Mouse (Mus musculus): ENCODE results near the gene Anapc15. TPM values are rescaled to one million over a fixed set of nuclear protein-coding genes. Genes with fewer than 3 reads are reported as not detected.

The Anapc15 gene
- total RNA-seq, 1 experiment, result 123 TPM

GRCm38 (mm10) chr7:101905561-101906286 is 42.2 kb downstream of the Anapc15 start, which contains the start of gene Lamtor1:
Gene Lamtor1 (plus strand): TSS chr7:101905904.
- H3K27ac ChIP-seq (ENCODE audit: insufficient read depth, low read depth, low read length, poor library complexity, severe bottlenecking), result peak within 1 kb of the TSS; percentile 78
- no peaks in the 10 kb centered on the region for H3K9me3 ChIP-seq (ENCODE audit: control insufficient read depth, insufficient read depth, low read depth, low read length)
- in situ Hi-C loops (cut with MboI; ENCODE audit: low sequenced_read_pairs in 2 of 2, unreplicated experiment in 2 of 2), result no loop called here
- no peak for TF ChIP-seq MAFK (IDR thresholded peaks at IDR 0.05; ENCODE audit: insufficient read depth, low read depth, low read length)
- TF ChIP-seq HCFC1 (IDR thresholded peaks at IDR 0.05; ENCODE audit: borderline replicate concordance, insufficient read depth, low read length), result peak; percentile 44; the same call in 1 of the 2 replicates
- TF ChIP-seq ZC3H11A (IDR thresholded peaks at IDR 0.05; ENCODE audit: borderline replicate concordance, low read depth, low read length), result no peak
- peak; percentile 64; the same call in 1 of the 2 replicates for TF ChIP-seq CHD2 (IDR thresholded peaks at IDR 0.05; ENCODE audit: low read depth, low read length)
- H3K4me1 ChIP-seq (ENCODE audit: control insufficient read depth in 2 of 2, insufficient read depth in 2 of 2, low read length in 2 of 2, poor library complexity in 1 of 2), result peaks cover 6 to 15% of the 10 kb centered on the region in 2 experiments; a peak in 3 of 4 replicates
- peak within 1 kb of the TSS; percentile 83 to 86 for H3K4me3 ChIP-seq (ENCODE audit: insufficient read depth in 1 of 2, low read depth in 1 of 2, low read length in 2 of 2, poor library complexity in 1 of 2, severe bottlenecking in 1 of 2)
- H3K36me3 ChIP-seq (ENCODE audit: control insufficient read depth, insufficient read depth, low read length, poor library complexity, severe bottlenecking), result peaks cover 13% of the 10 kb centered on the region
- peak within 1 kb of the TSS; percentile 98 for H3K9ac ChIP-seq (ENCODE audit: insufficient read depth, low read depth, low read length, poor library complexity, severe bottlenecking)
- peak; percentile 99 for DNase-seq (ENCODE audit: low read depth, low spot score)

GRCm38 (mm10) chr7:101906287-101906681 is 42.8 kb downstream of the Anapc15 start, which contains the start of gene Tomt:
Gene Tomt (minus strand): TSS chr7:101906359.
- H3K36me3 ChIP-seq (ENCODE audit: control insufficient read depth, insufficient read depth, low read length, poor library complexity, severe bottlenecking), result peaks cover 18% of the 10 kb centered on the region

GRCm38 (mm10) chr7:101906696-101907095 is 43.2 kb downstream of the Anapc15 start:
- in situ Hi-C loops (cut with MboI; ENCODE audit: low sequenced_read_pairs in 2 of 2, unreplicated experiment in 2 of 2), result no loop called here
- DNase-seq (ENCODE audit: low read depth, low spot score), result no peak
- Histone ChIP-seq H3K9ac (ENCODE audit: insufficient read depth, low read depth, low read length, poor library complexity, severe bottlenecking) (peak overlapping the region; percentile 98), H3K9me3 (ENCODE audit: control insufficient read depth, insufficient read depth, low read depth, low read length) (no peaks in the 10 kb centered on the region), H3K4me1 (ENCODE audit: control insufficient read depth in 2 of 2, insufficient read depth in 2 of 2, low read length in 2 of 2, poor library complexity in 1 of 2) (peaks cover 6 to 12% of the 10 kb centered on the region in 2 experiments; a peak in 3 of 4 replicates), H3K4me3 (ENCODE audit: insufficient read depth in 1 of 2, low read depth in 1 of 2, low read length in 2 of 2, poor library complexity in 1 of 2, severe bottlenecking in 1 of 2) (peak overlapping the region; percentile 83 to 86), H3K27ac (ENCODE audit: insufficient read depth, low read depth, low read length, poor library complexity, severe bottlenecking) (no peak overlapping the region), H3K36me3 (ENCODE audit: control insufficient read depth, insufficient read depth, low read length, poor library complexity, severe bottlenecking) (peaks cover 20% of the 10 kb centered on the region)
- TF ChIP-seq ZC3H11A (IDR thresholded peaks at IDR 0.05; ENCODE audit: borderline replicate concordance, low read depth, low read length), result no peak
- TF ChIP-seq ZNF384 (IDR thresholded peaks at IDR 0.05; ENCODE audit: low read depth, low read length), result no peak
- TF ChIP-seq HCFC1 (IDR thresholded peaks at IDR 0.05; ENCODE audit: borderline replicate concordance, insufficient read depth, low read length), result no peak
- TF ChIP-seq MAFK (IDR thresholded peaks at IDR 0.05; ENCODE audit: insufficient read depth, low read depth, low read length), result no peak
- no peak for TF ChIP-seq CHD2 (IDR thresholded peaks at IDR 0.05; ENCODE audit: low read depth, low read length)

More at GRCm38 (mm10) chr7:101906287-101906681, 42.8 kb downstream of the Anapc15 start, which contains the start of gene Tomt:
- H3K9ac ChIP-seq (ENCODE audit: insufficient read depth, low read depth, low read length, poor library complexity, severe bottlenecking), result peak within 1 kb of the TSS; percentile 98
- H3K9me3 ChIP-seq (ENCODE audit: control insufficient read depth, insufficient read depth, low read depth, low read length), result no peaks in the 10 kb centered on the region
- peak within 1 kb of the TSS; percentile 78 for H3K27ac ChIP-seq (ENCODE audit: insufficient read depth, low read depth, low read length, poor library complexity, severe bottlenecking)
- TF ChIP-seq CHD2 (IDR thresholded peaks at IDR 0.05; ENCODE audit: low read depth, low read length), result no peak
- TF ChIP-seq ZNF384 (IDR thresholded peaks at IDR 0.05; ENCODE audit: low read depth, low read length), result no peak
- TF ChIP-seq MAFK (IDR thresholded peaks at IDR 0.05; ENCODE audit: insufficient read depth, low read depth, low read length), result no peak
- no peak for TF ChIP-seq HCFC1 (IDR thresholded peaks at IDR 0.05; ENCODE audit: borderline replicate concordance, insufficient read depth, low read length)
- no peak for TF ChIP-seq ZC3H11A (IDR thresholded peaks at IDR 0.05; ENCODE audit: borderline replicate concordance, low read depth, low read length)
- H3K4me1 ChIP-seq (ENCODE audit: control insufficient read depth in 2 of 2, insufficient read depth in 2 of 2, low read length in 2 of 2, poor library complexity in 1 of 2), result peaks cover 6 to 12% of the 10 kb centered on the region in 2 experiments; a peak in 3 of 4 replicates
- in situ Hi-C loops (cut with MboI; ENCODE audit: low sequenced_read_pairs in 2 of 2, unreplicated experiment in 2 of 2), result no loop called here
- no peak for DNase-seq (ENCODE audit: low read depth, low spot score)
- peak within 1 kb of the TSS; percentile 83 to 86 for H3K4me3 ChIP-seq (ENCODE audit: insufficient read depth in 1 of 2, low read depth in 1 of 2, low read length in 2 of 2, poor library complexity in 1 of 2, severe bottlenecking in 1 of 2)

GRCm38 (mm10) chr7:101908367-101908766 is 44.9 kb downstream of the Anapc15 start:
- no peak overlapping the region for H3K27ac ChIP-seq (ENCODE audit: insufficient read depth, low read depth, low read length, poor library complexity, severe bottlenecking)
- H3K4me3 ChIP-seq (ENCODE audit: insufficient read depth in 1 of 2, low read depth in 1 of 2, low read length in 2 of 2, poor library complexity in 1 of 2, severe bottlenecking in 1 of 2), result no peak overlapping the region
- no peak for DNase-seq (ENCODE audit: low read depth, low spot score)
- H3K9ac ChIP-seq (ENCODE audit: insufficient read depth, low read depth, low read length, poor library complexity, severe bottlenecking), result no peak overlapping the region; the same call in 1 of the 2 replicates
- in situ Hi-C loops (cut with MboI; ENCODE audit: low sequenced_read_pairs in 2 of 2, unreplicated experiment in 2 of 2), result no loop called here
- H3K4me1 ChIP-seq (ENCODE audit: control insufficient read depth in 2 of 2, insufficient read depth in 2 of 2, low read length in 2 of 2, poor library complexity in 1 of 2), result peaks cover 6 to 12% of the 10 kb centered on the region in 2 experiments; a peak in 3 of 4 replicates
- TF ChIP-seq ZC3H11A (IDR thresholded peaks at IDR 0.05; ENCODE audit: borderline replicate concordance, low read depth, low read length) (no peak), CHD2 (IDR thresholded peaks at IDR 0.05; ENCODE audit: low read depth, low read length) (no peak), ZNF384 (IDR thresholded peaks at IDR 0.05; ENCODE audit: low read depth, low read length) (no peak), HCFC1 (IDR thresholded peaks at IDR 0.05; ENCODE audit: borderline replicate concordance, insufficient read depth, low read length) (no peak), MAFK (IDR thresholded peaks at IDR 0.05; ENCODE audit: insufficient read depth, low read depth, low read length) (no peak)
- peaks cover 34% of the 10 kb centered on the region for H3K36me3 ChIP-seq (ENCODE audit: control insufficient read depth, insufficient read depth, low read length, poor library complexity, severe bottlenecking)
- H3K9me3 ChIP-seq (ENCODE audit: control insufficient read depth, insufficient read depth, low read depth, low read length), result no peaks in the 10 kb centered on the region
